Mouse (Mus musculus): ENCODE data around the gene Tbc1d8. TPM values are rescaled to one million over a fixed set of nuclear protein-coding genes. Genes with fewer than 3 reads are reported as not detected.

Gene Tbc1d8
- total and polyA plus RNA-seq, 2 experiments from 2014 or later: 7.7 to 19.3 TPM

GRCm38 (mm10) chr1:39344981-39345600 is 133.5 kb downstream of the Tbc1d8 start:
- no peaks in the 10 kb centered on the region for H3K36me3 ChIP-seq (ENCODE audit: insufficient read depth)
- H3K4me3 ChIP-seq (ENCODE audit: low read depth, low read length): no peak overlapping the region
- no peaks in the 10 kb centered on the region for H3K4me1 ChIP-seq (ENCODE audit: insufficient read depth)
- H3K9ac ChIP-seq: no peak overlapping the region
- no peak overlapping the region for H3K4me2 ChIP-seq (ENCODE audit: low read depth)
- no peaks in the 10 kb centered on the region for H3K27me3 ChIP-seq (ENCODE audit: insufficient read depth, low read length)
- peak; percentile 69 for ATAC-seq
- WGBS: 59% methylated on average over 21 of the region's 21 CpGs
- H3K9me3 ChIP-seq (ENCODE audit: low read length): no peaks in the 10 kb centered on the region
- TF ChIP-seq CTCF (IDR thresholded peaks at IDR 0.05; ENCODE audit: low read depth): peak; percentile 72
- DNase-seq: peak; percentile 60
- H3K27ac ChIP-seq (ENCODE audit: low read depth, low read length): no peak overlapping the region

GRCm38 (mm10) chr1:39343242-39343641 is 135.3 kb downstream of the Tbc1d8 start:
- DNase-seq (no peak), ATAC-seq (no peak)
- Histone ChIP-seq H3K4me2 (ENCODE audit: low read depth) (no peak overlapping the region), H3K36me3 (ENCODE audit: insufficient read depth) (no peaks in the 10 kb centered on the region), H3K4me1 (ENCODE audit: insufficient read depth) (no peaks in the 10 kb centered on the region), H3K27me3 (ENCODE audit: insufficient read depth, low read length) (no peaks in the 10 kb centered on the region), H3K9me3 (ENCODE audit: low read length) (no peaks in the 10 kb centered on the region), H3K4me3 (ENCODE audit: low read depth, low read length) (no peak overlapping the region), H3K9ac (no peak overlapping the region), H3K27ac (ENCODE audit: low read depth, low read length) (no peak overlapping the region)
- TF ChIP-seq CTCF (IDR thresholded peaks at IDR 0.05; ENCODE audit: low read depth): peak; percentile 48
- 79% methylated on average over 5 of the region's 5 CpGs for WGBS

GRCm38 (mm10) chr1:39341807-39342206 is 136.7 kb downstream of the Tbc1d8 start:
- no peaks in the 10 kb centered on the region for H3K4me1 ChIP-seq (ENCODE audit: insufficient read depth)
- no peak overlapping the region for H3K4me2 ChIP-seq (ENCODE audit: low read depth)
- no peak for TF ChIP-seq CTCF (IDR thresholded peaks at IDR 0.05; ENCODE audit: low read depth)
- DNase-seq (no peak), ATAC-seq (no peak)
- 84% methylated on average over 4 of the region's 4 CpGs for WGBS
- no peak overlapping the region for H3K4me3 ChIP-seq (ENCODE audit: low read depth, low read length)
- no peak overlapping the region for H3K9ac ChIP-seq
- no peaks in the 10 kb centered on the region for H3K36me3 ChIP-seq (ENCODE audit: insufficient read depth)
- no peaks in the 10 kb centered on the region for H3K9me3 ChIP-seq (ENCODE audit: low read length)
- no peak overlapping the region for H3K27ac ChIP-seq (ENCODE audit: low read depth, low read length)
- no peaks in the 10 kb centered on the region for H3K27me3 ChIP-seq (ENCODE audit: insufficient read depth, low read length)

- peak; percentile 70 for DNase-seq
- Histone ChIP-seq H3K4me2 (ENCODE audit: low read depth) (no peak overlapping the region), H3K36me3 (ENCODE audit: insufficient read depth) (no peaks in the 10 kb centered on the region), H3K4me1 (ENCODE audit: insufficient read depth) (no peaks in the 10 kb centered on the region), H3K9ac (no peak overlapping the region), H3K4me3 (ENCODE audit: low read depth, low read length) (no peak overlapping the region), H3K27me3 (ENCODE audit: insufficient read depth, low read length) (no peaks in the 10 kb centered on the region), H3K27ac (ENCODE audit: low read depth, low read length) (no peak overlapping the region), H3K9me3 (ENCODE audit: low read length) (no peaks in the 10 kb centered on the region)
- 17% methylated on average over 8 of the region's 8 CpGs for WGBS
- TF ChIP-seq CTCF (IDR thresholded peaks at IDR 0.05; ENCODE audit: low read depth): peak; percentile 80
- peak; percentile 61 for ATAC-seq
Measured at GRCm38 (mm10) chr1:39340647-39341046, 137.9 kb downstream of the Tbc1d8 start.

- 80% methylated on average over 6 of the region's 6 CpGs for WGBS
- Histone ChIP-seq H3K4me1 (ENCODE audit: insufficient read depth) (no peaks in the 10 kb centered on the region), H3K9ac (no peak overlapping the region), H3K4me2 (ENCODE audit: low read depth) (no peak overlapping the region), H3K36me3 (ENCODE audit: insufficient read depth) (no peaks in the 10 kb centered on the region), H3K4me3 (ENCODE audit: low read depth, low read length) (no peak overlapping the region), H3K27me3 (ENCODE audit: insufficient read depth, low read length) (no peaks in the 10 kb centered on the region), H3K9me3 (ENCODE audit: low read length) (no peaks in the 10 kb centered on the region), H3K27ac (ENCODE audit: low read depth, low read length) (no peak overlapping the region)
- DNase-seq (no peak), ATAC-seq (no peak)
- no peak for TF ChIP-seq CTCF (IDR thresholded peaks at IDR 0.05; ENCODE audit: low read depth)
Measured at GRCm38 (mm10) chr1:39340156-39340555, 138.4 kb downstream of the Tbc1d8 start.

- Histone ChIP-seq H3K9me3 (ENCODE audit: low read length) (no peaks in the 10 kb centered on the region), H3K27ac (ENCODE audit: low read depth, low read length) (no peak overlapping the region), H3K4me2 (ENCODE audit: low read depth) (no peak overlapping the region), H3K36me3 (ENCODE audit: insufficient read depth) (no peaks in the 10 kb centered on the region; the same call in 1 of the 2 replicates), H3K27me3 (ENCODE audit: insufficient read depth, low read length) (no peaks in the 10 kb centered on the region), H3K4me1 (ENCODE audit: insufficient read depth) (no peaks in the 10 kb centered on the region), H3K4me3 (ENCODE audit: low read depth, low read length) (no peak overlapping the region), H3K9ac (no peak overlapping the region)
- DNase-seq (no peak), ATAC-seq (no peak)
- 54% methylated on average over 5 of the region's 5 CpGs for WGBS
- no peak for TF ChIP-seq CTCF (IDR thresholded peaks at IDR 0.05; ENCODE audit: low read depth)
Measured at GRCm38 (mm10) chr1:39339455-39339854, 139.1 kb downstream of the Tbc1d8 start.

- TF ChIP-seq CTCF (IDR thresholded peaks at IDR 0.05; ENCODE audit: low read depth): no peak
- ATAC-seq (no peak), DNase-seq (no peak)
- 63% methylated on average over 10 of the region's 10 CpGs for WGBS
- Histone ChIP-seq H3K9ac (no peak overlapping the region), H3K9me3 (ENCODE audit: low read length) (no peaks in the 10 kb centered on the region), H3K4me1 (ENCODE audit: insufficient read depth) (no peaks in the 10 kb centered on the region), H3K27ac (ENCODE audit: low read depth, low read length) (no peak overlapping the region), H3K36me3 (ENCODE audit: insufficient read depth) (no peaks in the 10 kb centered on the region; the same call in 1 of the 2 replicates), H3K4me2 (ENCODE audit: low read depth) (no peak overlapping the region), H3K4me3 (ENCODE audit: low read depth, low read length) (no peak overlapping the region), H3K27me3 (ENCODE audit: insufficient read depth, low read length) (no peaks in the 10 kb centered on the region)
Measured at GRCm38 (mm10) chr1:39338831-39339230, 139.7 kb downstream of the Tbc1d8 start.

All from forebrain, postnatal 0 days (tissue).